Mouse (Mus musculus) erythroblast, embryonic 14.5 days (primary cell): ENCODE results near the gene Gm28048.

Experiments used
- GATA1 ChIP-seq: IDR thresholded peaks from 2 replicates; pipeline ENCODE4 v1.6.1; 2012; ENCODE audit warnings: low read length, inconsistent platforms, mixed read lengths
- TAL1 ChIP-seq: IDR thresholded peaks from 3 replicates; pipeline ENCODE4 v1.6.1; 2012; ENCODE audit warnings: low read length, inconsistent platforms, mixed read lengths

DNA sequence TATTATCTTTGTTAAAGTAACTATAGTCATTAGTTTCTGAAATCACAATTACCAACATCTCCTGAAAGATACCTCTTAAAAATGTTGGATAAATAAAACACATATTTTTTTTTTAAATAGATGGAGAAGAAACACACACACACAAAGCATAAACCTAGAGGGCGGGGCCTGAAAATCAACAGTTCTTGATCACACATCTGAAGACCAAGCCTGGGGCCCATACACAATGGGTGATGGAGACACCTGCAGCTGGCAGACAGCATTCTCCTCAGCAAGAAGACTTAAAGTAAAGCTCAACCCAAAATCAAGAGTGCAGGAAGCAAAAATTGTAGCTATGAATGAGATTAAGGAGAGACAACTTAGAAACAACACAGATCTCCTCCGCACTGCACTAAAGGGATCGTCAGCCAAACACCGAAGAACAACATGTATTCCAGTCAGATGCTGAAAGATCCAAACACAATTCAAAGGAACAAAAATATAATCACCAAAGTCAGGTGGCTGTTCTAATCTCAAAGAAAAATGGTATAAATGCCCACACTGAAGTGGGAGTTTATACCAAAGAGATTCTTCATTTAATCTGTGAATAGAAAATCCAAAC is 44.1 kb downstream of the Gm28048 start:
- no peak for TF ChIP-seq TAL1
- TF ChIP-seq GATA1, result no peak
